ENCODE assay signal across 18 mouse cellular contexts in genomic region chr19:23256771-23257170, GRCm38 (mm10). TPM values are rescaled to one million over a fixed set of nuclear protein-coding genes. Genes with fewer than 3 reads are reported as not detected.
DNase-seq lines count a peak whose midpoint lies in the region; ATAC-seq lines count a peak whose summit lies in the region.
"Had no signal": no experiment of that assay in that cellular context is flagged by ENCODE, and none has a peak within 500 bp of the region (broad histone marks: within the 10 kb centered on the region; RNA-seq: fewer than 3 reads in every experiment).

No protein-coding gene starts in this region.

- peak; percentile 62 for ATAC-seq in frontal cortex, adult (ENCODE audit: low TSS enrichment)
- ATAC-seq in granulocyte monocyte progenitor cell, adult 5-6 weeks (replicated peaks; ENCODE audit: poor library complexity, severe bottlenecking) = no peak
- ATAC-seq: CD4-positive, CD25-positive, alpha-beta regulatory T cell, adult 4 months; forebrain, embryonic 13.5 days; forebrain, embryonic 16.5 days; intestine, postnatal 0 days had no signal

- no peak for DNase-seq in frontal cortex, postnatal 14 days (ENCODE audit: low spot score in 2 of 2)
- peak; percentile 42 to 54 for DNase-seq in cerebellum, adult 18-20 months
- peak; percentile 27 for DNase-seq in cerebellum, adult 8-10 months
- DNase-seq in cerebellum, postnatal 25 days = peak; percentile 51 to 64
- no peak for DNase-seq in urinary bladder, postnatal 25 days (ENCODE audit: low spot score)
- no peak for DNase-seq in kidney, adult 11 months
- DNase-seq: adrenal gland, adult 2 months; adrenal gland, postnatal 25 days; gastrocnemius, postnatal 10 days; gastrocnemius, postnatal 36 days; heart, adult 11 months; kidney, adult 8-10 months had no signal

RNA-seq across cellular contexts. Expression of gene Smc5, which starts 16.9 kb away (rescaled TPM):
- 35.4 and 70.5 TPM in 2 replicates for total RNA-seq in granulocyte monocyte progenitor cell, adult 5-6 weeks (2014; fragmentation: Nextera tagmentation)
- 43.9 and 61.3 TPM in 2 replicates for total RNA-seq in granulocyte monocyte progenitor cell, adult 5-6 weeks (2017)

Comparison
In these comparisons a context has a peak if more than half of its experiments do, and no peak if none do; other contexts are left out.
1. DNase-seq: peak in cerebellum, adult 18-20 months (2 of 2), cerebellum, adult 8-10 months (single experiment) and cerebellum, postnatal 25 days (2 of 2); none in frontal cortex, postnatal 14 days (0 of 2), urinary bladder, postnatal 25 days (single experiment) and kidney, adult 11 months (single experiment).